Mouse (Mus musculus): ENCODE data around the gene Stpg1.

Stpg1 gene

GRCm38 (mm10) chr4:135494521-135495396 is at the start of gene Stpg1, which contains the start of gene Nipal3:
Gene Stpg1 (plus strand): TSS chr4:135494790.
Gene Nipal3 (minus strand): TSS chr4:135495038.
- peak; percentile 96 for DNase-seq (ENCODE audit: low read depth)

GRCm38 (mm10) chr4:135451360-135452015 is 43.1 kb upstream of the Stpg1 start:
- no peak for DNase-seq (ENCODE audit: low read depth)

GRCm38 (mm10) chr4:135453164-135453563 is 41.4 kb upstream of the Stpg1 start:
- DNase-seq (ENCODE audit: low read depth) = no peak

- DNase-seq (ENCODE audit: low read depth) = no peak
Observed at GRCm38 (mm10) chr4:135453572-135453971, 41.0 kb upstream of the Stpg1 start.

- no peak for DNase-seq (ENCODE audit: low read depth)
Observed at GRCm38 (mm10) chr4:135463406-135463805, 31.2 kb upstream of the Stpg1 start.

GRCm38 (mm10) chr4:135477851-135478250 is 16.7 kb upstream of the Stpg1 start:
- DNase-seq (ENCODE audit: low read depth) = no peak

GRCm38 (mm10) chr4:135480370-135480769 is 14.2 kb upstream of the Stpg1 start:
- DNase-seq (ENCODE audit: low read depth) = no peak

GRCm38 (mm10) chr4:135485086-135485485 is 9.5 kb upstream of the Stpg1 start:
- DNase-seq (ENCODE audit: low read depth) = no peak

- DNase-seq (ENCODE audit: low read depth) = no peak
Observed at GRCm38 (mm10) chr4:135486352-135486751, 8.2 kb upstream of the Stpg1 start.

- DNase-seq (ENCODE audit: low read depth) = no peak
Observed at GRCm38 (mm10) chr4:135489256-135489655, 5.3 kb upstream of the Stpg1 start.

GRCm38 (mm10) chr4:135493271-135493670 is 1.3 kb upstream of the Stpg1 start:
- DNase-seq (ENCODE audit: low read depth) = peak; percentile 60

- no peak for DNase-seq (ENCODE audit: low read depth)
Observed at GRCm38 (mm10) chr4:135493691-135494520, 684 bp upstream of the Stpg1 start.

- peak; percentile 30 for DNase-seq (ENCODE audit: low read depth)
Observed at GRCm38 (mm10) chr4:135495397-135495791, 804 bp downstream of the Stpg1 start.

GRCm38 (mm10) chr4:135495810-135496209 is 1.2 kb downstream of the Stpg1 start:
- no peak for DNase-seq (ENCODE audit: low read depth)

- no peak for DNase-seq (ENCODE audit: low read depth)
Observed at GRCm38 (mm10) chr4:135498136-135498535, 3.5 kb downstream of the Stpg1 start.

GRCm38 (mm10) chr4:135499831-135500230 is 5.2 kb downstream of the Stpg1 start:
- no peak for DNase-seq (ENCODE audit: low read depth)

GRCm38 (mm10) chr4:135501587-135501986 is 7.0 kb downstream of the Stpg1 start:
- DNase-seq (ENCODE audit: low read depth) = peak; percentile 22

GRCm38 (mm10) chr4:135505794-135506193 is 11.2 kb downstream of the Stpg1 start:
- no peak for DNase-seq (ENCODE audit: low read depth)

GRCm38 (mm10) chr4:135507547-135508350 is 13.2 kb downstream of the Stpg1 start:
- peak; percentile 75 for DNase-seq (ENCODE audit: low read depth)

GRCm38 (mm10) chr4:135508419-135509039 is 13.9 kb downstream of the Stpg1 start:
- DNase-seq (ENCODE audit: low read depth) = peak; percentile 84

GRCm38 (mm10) chr4:135509515-135509914 is 14.9 kb downstream of the Stpg1 start:
- no peak for DNase-seq (ENCODE audit: low read depth)

All from induced T-regulatory cell, adult 2 months (primary cell).